Mouse (Mus musculus) right cerebral cortex, adult 18-20 months (tissue): Measurements from ENCODE around the gene Ciao2a.
A peak's percentile ranks its signal among the peaks of the same experiment; 100 is the strongest.

Source experiments
- DNase-seq: peaks from one replicate; pipeline ENCODE4 v3.0.0; 2022; ENCODE audit warnings: mixed read lengths

Gene Ciao2a

DNA sequence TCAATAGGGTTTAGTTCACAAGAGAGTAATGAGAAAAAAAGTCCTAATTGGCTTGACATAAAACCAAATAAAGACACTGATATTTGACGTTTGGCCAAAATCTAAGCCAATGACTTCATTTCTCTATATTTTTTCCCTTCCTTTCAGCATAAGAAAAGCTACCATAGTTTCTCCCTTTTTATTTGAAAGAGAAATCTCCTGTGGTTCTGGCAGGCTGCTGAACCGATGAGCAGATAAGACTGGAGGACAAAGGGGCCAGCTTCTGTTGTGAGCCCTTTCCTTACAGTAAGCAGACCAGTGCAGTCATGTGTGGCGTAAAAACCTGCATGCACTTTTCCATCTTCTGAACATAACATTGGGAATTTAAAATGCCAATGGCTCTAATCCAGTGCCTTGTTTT lies 5.5 kb upstream of the Ciao2a start:
- DNase-seq = no peak

DNA sequence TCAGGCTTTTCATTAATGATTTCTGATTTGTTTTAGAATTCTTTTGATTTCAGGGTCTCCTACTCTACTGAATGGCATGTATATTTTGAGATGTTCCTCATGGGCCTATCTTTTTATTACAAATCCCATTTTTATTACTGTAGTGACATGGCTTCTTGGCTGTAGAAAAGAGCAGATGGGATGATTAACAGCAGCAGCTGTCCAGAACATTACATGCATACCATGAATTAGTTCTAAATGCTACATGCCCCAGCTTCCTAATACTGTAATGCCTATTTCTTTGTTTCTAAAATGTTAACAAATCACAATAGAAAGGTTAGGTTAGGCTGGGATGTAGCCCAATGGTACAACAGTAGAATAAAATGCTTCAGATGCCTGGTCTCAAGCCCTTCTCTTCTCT lies 5.0 kb upstream of the Ciao2a start:
- DNase-seq = no peak

DNA sequence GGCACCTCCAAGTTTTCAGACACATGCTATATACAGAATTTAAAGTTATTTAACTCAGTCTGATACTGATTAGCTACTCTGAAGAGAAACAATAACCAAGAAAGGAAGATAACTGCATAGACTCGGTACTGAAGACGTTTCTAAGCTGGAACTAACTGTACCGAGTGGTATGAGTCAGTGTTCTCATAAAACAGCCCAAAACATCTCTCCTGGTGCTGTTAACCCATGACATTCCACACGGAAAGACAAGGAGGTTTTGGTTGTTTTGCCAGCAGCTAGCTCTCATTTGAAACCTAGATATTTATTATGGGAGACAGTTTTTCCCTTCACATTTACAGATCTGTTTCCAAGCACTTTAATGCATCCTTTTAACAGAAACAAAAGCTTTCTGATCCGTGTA lies 2.8 kb upstream of the Ciao2a start:
- peak; percentile 34 for DNase-seq

DNA sequence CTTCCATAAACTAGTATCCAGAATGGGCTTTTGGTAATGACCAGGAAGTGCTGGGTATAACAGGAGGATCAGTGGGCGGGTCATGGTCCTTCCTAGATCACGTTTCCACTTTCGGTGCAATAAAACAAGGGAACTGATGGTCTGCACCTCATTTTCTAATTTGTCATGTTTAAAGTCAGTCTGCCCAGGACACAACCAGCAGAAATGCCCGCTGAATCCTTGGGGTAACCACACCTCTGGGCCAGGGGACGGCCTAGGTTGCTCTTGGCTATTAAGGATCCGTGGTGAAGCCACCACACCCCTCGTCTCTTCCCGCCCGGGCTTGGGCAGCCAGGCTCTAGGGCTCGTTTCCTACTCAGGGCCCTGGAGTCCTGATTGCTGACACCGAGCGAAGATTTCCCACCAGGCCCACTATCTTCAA lies 2.3 kb upstream of the Ciao2a start:
- no peak for DNase-seq

DNA sequence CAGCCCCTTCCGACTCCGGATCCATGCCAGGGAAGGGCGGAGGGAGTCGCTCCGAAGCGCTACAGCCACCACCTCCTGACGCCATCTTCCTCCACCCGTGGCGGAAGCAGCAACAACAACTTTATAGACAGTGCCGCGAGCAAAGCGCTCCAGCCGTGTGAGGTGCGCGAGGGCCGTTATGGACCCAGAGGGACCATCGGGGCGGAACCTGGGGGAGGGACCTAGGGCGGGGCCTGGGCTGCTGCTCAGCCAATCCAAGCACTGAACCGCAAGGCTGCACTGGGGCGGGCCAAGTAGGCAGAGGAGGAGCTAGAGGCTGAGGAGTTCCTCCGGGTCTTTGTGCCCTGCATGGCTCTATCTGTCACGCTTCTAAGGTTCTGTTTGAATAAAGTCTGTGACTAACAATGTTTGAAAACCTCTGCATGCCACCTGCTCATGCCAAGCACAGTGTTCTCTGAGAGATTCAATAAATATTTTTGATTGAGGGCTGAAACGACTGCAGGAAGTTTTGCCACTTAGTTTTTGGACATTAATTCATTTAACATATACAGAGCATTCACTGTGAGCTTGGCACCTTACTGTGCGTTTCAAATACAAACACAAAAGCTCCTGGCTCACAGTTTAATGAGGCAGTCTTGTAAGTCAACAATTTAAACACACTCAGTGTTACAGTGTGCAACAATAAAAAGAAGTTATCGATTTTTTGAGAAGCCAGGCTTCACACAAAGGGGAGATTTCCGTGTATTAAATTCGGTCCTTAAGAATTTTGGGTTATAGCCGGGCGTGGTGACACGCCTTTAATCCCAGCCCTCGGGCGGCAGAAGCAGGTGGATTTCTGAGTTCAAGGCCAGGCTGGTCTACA lies 1.5 kb upstream of the Ciao2a start:
- peak; percentile 97 for DNase-seq

DNA sequence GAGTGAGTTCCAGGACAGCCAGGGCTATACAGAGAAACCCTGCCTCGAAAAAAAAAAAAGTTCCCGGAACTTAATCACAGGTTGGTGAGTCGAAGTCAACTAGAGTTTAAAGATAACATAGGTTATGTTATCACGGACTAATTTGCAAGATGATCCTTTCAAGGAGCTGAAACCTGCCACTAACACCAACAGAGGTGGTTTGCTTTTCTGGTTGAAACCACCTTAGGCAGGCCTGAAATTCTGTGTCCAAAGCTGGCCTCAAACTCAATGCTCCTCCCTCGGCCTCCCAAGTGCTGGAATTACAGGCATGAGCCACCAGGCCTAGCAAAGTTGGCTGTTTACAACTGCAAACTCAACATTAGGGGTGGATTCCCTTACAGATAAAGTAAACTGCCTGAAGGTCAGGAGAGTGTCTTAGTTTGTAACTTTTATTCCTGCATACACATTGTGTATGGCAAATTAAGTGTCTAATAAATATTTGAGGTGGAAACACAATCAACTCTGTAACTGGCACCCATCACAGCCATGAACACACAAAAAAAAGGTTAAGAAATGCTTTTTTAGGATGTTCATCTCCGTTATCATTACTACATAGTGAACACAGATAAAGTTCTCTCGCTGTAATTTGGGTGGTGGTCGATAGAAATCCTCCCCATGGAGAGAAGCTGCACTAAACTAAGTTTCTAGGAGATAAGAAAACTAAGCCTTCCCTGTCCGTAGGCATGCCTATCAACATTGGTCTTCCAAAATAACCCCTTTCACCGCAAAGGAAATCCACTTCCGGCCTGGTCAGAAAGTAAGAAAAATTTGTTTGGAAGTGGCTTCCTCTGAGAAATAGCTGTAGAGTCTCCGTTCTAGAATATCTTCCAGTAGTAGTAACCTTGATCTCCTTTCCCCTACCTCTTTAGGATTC lies 612 bp upstream of the Ciao2a start:
- no peak for DNase-seq

DNA sequence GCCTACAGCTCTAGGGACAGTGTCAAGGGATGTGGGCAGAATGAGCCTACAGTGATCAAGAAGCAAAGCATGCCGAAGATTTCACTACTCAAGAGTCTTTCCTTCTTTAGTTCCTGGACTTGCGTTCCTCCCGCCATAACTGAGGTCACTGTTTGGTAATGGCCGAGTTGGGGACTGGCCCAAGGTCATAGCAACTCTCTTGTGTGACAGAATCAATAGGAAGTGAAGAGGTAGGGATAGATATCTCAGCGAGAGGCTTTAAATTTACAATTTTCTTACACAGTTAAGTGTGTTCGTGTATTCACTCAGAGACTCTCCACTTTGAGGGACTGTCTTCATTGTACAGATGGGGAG lies 759 bp downstream of the Ciao2a start:
- DNase-seq = no peak

DNA sequence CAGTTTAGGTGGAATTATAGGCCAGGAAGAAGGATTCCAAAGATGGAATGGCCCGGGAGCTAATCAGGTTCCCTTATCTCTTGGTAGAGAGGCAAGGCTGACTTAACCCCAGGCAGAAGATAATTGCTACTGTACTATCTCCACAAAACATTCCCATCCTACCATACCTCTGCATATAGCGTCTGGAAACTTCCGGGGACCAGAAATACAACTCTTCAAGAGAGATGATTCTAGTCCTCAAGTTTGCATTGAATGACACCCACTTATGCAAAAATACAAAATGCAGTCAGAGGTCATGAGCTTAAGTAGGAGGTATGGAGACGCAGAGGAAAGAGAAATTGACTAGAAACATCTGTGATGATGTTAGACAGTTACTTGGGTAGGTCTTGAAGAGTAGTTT lies 1.5 kb downstream of the Ciao2a start:
- DNase-seq = no peak

DNA sequence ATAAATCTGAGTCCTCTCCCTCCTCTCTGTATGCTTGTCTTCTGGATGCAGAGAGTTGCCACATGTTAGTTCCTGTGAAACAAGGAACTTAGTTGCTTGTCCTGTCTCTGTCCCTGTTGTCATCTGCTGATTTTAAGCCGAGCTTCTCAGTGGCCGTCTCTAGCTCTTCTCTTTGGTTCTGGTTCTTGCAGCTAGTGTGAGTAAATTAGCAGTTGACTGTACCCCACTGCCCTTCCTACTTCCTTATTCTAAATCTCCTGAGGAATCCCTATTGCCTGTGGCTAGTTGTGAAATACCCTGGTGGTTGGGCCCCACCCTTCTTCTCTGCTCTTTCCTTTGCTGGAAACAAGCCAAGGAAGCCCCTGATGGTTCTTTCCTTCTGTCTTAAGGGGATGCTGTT lies 5.1 kb downstream of the Ciao2a start:
- DNase-seq = no peak

DNA sequence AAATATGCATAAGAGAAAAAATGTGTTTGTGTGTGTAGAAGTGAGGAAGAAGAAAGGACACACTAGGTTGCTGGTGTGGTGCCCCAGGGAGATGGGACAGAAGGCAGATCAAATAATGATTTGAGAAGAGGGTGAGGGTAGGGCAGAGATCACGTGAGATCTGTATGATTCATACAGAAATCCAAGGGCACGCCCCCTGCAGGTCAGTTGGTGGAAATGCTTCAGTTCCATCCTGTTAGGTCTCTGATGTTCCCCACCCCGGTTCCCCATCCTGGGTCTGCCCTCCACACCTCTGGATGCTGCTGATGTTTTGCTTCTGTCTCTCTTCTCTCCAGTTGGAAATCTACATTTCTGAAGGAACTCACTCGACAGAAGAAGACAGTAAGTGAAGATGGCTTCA lies 9.6 kb downstream of the Ciao2a start:
- DNase-seq = no peak

DNA sequence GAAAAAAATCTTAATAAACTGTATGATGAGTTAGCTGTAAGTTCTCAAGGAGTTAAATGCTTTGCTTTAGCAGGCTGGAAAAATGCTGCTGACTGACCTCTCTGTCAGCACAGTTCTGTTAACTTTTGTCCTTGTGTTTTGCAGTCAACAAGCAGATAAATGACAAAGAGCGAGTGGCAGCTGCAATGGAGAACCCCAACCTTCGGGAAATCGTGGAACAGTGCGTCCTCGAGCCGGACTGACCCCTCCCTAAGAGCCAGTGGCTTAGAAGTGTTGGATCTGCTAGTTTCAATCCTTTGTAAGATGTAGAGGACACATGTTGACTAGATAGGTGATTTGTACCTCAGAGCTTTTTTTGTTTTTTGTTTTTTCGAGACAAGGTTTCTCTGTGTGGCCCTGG lies 11.8 kb downstream of the Ciao2a start:
- no peak for DNase-seq

DNA sequence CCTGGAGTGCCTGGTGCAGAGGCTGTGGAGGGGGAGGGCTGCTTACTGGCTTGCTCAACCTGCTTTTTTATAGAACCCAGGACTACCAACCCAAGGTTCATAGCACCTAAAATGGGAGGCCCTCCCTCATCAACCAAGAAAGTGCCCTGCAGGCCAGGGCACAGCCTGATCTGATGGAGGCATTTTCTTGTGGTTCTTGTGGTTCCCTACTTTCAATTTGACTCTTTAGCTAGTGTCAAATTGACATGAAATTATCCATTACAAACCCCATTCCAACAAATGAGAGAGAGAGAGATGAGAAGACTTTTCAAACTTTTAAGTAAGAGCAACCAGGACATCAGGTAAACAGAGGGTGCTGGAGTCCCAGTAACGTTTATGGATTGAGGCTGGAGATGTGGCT lies 15.9 kb downstream of the Ciao2a start:
- no peak for DNase-seq

DNA sequence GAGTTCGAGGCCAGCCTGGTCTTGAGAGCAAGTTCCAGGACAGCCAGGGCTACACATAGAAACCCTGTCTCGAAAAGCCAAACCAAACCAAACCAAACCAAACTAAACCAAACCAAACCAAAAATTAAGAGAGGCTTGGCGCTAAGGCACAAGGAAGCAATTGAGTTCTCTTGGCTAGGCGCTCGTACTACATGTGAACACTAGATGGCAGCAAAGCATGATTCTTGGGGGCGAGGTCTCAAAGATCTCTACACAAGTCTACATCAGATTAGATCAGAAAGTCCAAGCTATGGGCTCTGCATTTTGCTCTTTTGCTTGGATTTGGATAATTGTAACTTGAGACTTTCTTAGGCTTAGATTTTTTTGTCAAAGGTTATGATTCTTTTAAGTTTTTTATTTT lies 17.8 kb downstream of the Ciao2a start:
- DNase-seq = peak; percentile 72

DNA sequence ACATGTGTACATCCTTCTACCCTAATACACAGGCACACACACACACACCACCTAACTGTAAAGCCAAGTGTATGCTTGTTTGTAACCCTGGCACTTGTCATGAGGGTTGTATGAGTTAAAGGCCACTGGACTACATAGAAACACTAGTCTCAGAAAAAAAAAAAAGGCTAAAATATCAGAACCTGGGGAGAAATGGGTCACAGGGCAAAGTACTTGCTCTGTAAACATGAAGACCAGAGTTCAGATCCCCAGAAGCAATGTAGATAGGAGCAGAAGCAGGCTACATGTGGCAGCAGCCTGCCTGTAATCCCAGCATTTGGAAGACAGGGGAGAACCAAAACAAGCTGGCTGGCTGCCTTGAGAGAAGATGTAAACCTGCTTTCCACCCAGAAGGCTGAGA lies 19.7 kb downstream of the Ciao2a start:
- DNase-seq = no peak

DNA sequence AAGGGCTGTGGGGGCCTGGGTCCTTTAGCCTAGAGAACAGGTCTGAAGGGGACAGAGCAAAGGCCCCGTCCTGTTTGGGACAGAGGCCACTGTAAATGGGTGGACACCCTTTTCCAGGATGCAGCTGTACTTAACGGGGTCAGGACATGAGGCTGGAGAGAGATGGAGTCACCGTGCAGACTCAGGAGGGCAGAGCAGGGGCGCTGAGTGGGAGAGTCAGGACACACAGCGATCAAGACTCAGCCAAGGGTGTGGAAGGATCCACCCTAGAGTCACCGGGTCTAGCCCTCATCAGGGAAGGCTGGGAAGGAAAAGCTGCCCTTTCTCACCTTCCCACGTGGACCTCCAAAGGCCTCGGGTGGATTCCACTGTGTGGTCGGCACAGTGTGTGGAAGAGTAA lies 25.6 kb downstream of the Ciao2a start:
- DNase-seq = no peak

DNA sequence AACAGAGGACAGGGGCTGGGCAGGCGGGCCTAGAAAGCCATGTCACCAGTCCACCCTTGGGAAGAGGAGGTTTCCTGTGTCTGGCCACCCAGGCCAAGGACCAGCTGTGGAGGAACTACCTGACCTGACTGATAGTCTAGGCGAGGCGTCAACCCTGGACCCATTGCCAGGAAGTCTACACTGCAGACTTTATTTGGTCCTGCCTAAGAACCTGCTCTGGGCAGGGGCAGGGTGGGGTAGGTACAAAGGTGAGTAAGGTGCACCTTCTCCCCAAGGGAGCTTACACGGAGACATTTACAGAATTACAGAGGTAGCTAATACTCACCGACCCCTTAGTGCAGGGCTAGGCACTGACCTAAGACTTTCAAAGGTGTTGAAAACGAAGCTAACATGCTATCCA lies 27.2 kb downstream of the Ciao2a start:
- no peak for DNase-seq

DNA sequence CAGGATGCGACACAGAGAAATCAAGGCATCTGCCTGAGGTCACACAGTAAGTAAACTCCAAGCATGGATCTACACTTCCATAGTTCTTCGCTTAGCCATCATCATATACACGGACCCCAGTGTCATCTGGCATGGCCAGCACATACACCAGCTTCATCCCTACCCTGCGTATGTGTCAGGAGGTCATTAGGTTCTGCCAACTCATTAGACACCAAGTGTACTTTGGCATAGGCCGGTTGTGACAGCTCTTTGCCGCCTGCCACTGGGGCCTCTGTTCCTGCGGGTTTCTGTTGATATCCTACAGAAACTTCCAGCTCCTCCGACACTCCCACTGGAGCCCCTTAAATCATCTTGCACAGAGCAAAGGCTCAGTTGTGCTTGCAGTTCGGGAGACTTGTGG lies 27.6 kb downstream of the Ciao2a start:
- DNase-seq = no peak

DNA sequence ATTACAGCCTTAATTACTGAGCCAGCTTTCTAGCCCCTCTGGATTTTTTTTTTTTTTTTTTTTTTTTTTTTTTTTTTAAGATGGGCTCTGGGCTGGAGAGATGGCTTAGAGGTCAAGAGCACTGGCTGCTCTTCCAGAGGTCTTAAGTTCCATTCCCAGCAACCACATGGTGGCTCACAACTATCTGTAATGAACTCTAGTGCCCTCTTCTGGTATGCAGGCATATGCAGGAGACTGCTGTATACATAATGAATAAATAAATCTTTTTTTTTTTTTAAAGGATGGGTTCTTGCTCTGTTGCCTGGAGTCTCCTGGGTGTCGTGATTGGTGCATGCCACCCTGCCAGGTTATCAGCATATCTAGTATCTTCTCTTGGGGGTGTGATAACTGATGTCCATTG lies 29.1 kb downstream of the Ciao2a start:
- DNase-seq = no peak

DNA sequence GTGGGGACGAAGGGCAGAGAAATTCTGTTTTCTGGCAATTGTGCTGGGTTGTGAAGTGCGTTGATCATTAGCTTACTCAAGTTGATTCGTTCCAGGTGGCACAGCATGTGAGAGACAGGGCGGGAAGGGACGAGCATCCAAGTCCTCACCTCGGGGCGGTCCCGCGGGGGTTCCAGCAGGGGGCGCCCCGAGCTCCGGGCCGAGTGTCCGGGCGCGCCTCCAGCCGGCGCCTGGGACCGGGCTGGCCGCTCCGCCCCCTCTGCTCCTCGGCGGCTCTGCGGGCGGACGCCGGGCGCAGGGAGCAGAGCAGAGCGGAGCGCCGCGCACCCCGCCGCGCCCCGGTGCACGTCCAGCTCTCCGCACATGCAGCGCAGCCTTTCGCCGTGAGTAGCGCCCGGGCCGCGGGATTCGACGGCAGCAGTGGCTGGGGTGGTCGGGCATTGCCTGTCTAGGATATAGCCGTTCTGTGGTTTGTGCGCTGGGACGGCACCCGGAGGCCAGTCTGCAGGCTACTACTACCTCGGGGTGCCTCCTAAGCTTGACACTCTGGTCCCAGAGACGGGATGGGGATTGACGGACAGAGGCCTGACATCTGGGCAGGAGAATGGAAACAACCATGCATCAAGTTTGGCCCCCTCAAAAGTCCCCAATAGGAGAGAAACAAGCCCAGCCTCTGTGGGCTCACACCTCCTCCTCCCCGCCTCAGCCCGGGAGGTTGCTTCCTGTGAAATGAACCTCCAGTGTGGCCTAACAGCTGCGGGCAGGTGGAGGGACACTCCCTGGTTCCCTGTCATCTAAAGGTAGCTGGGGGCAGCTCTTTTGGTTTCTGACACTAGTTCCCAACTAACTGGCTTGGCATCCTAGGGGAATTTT lies 31.8 kb downstream of the Ciao2a start, which contains the start of gene Dapk2:
TSS of gene Dapk2 (plus strand) at position 266 of the 873 bp plus-strand sequence.
- peak; percentile 55 for DNase-seq

DNA sequence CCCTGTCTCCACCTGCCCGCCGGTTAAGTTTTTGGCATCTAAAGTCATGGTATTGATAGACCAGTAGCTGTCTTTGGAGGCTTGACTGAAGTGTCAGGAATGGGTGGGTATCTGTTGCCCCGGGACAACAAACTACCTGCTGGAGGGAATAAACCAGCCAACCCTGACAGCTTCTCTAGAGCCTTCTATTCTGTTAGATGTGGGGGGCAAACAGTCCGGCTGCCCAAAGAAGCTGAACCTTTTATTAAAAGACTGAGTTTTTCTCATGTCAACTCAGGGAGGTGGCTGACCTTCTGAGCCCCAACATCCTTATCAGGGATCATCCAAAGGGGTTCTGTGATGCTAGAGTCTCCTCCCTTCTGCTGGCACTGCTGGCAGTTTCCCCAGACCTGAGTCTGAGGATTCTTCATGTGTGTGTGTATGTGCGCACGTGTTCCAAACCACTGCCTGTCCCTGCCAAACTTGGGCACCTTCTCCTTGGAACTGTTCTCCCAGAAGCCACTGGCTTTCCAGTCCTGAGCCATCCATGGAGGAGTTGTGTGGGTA lies 32.5 kb downstream of the Ciao2a start:
- no peak for DNase-seq

DNA sequence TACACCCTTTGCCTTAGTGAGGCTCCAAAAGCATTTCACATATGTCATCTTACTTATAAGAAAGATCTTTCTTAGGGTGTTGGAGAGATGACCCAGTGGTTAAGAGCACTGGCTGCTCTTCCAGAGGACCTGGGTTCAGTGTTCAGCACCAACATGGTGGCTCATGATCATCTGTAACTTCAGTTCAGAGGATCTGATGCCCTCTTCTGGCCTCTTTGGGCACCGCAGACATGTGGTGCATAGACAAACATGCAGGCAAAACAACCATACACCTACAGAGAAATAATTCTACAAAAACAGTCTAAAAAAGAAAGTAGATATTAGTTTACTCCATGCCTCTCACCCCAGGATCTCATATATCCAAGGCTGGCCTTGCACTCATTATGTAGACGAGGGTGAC lies 33.7 kb downstream of the Ciao2a start:
- no peak for DNase-seq

DNA sequence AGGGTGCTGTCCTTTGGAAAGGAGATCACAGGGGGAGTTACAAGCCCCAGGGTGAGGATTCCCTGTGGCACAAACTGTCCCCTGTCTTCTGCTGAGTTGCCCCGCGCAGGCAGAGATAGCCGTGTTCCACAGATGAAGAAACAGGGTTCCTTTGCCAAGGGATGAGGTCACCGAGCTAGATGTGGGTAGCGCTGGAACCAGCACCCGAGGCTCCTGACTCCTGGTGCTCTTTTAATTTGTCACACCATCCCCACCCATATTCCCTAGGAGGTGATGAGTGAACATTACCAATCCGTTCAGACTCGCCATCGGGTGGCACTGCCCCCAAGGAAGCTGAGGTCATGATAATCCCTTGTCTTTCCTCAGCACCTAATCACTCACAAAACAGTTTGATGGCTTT lies 36.6 kb downstream of the Ciao2a start:
- DNase-seq = no peak

DNA sequence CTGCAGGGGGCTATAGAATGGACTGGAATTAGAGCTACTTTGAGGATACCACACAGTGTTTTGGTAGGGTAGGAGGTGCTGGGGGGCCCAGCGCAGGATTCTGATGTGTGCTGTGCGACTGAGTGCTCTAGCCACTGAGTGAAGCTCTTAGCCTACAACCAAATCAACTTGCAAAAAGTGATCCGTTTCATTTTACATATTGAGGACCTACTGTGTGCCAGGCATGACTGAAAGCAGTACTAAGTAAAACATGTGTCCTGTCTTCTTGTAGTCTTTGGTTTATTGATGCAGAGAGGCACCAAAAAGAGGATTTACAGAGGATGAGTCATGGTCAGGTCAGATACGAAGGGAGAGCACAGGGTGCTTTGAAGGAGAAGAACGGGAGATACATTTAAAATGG lies 40.8 kb downstream of the Ciao2a start:
- DNase-seq = no peak
